ENCODE assay signal across 8 mouse cellular contexts in genomic region chr1:133024426-133024825, GRCm38 (mm10). TPM values are rescaled to one million over a fixed set of nuclear protein-coding genes. Genes with fewer than 3 reads are reported as not detected.
DNase-seq lines count a peak whose midpoint lies in the region; ATAC-seq and TF ChIP-seq lines count a peak whose summit lies in the region.

No protein-coding gene starts in this region.

- 34% methylated on average over 7 of the region's 7 CpGs for WGBS in heart, embryonic 14.5 days
- 42% methylated on average over 7 of the region's 7 CpGs for WGBS in hindbrain, embryonic 11.5 days
- 41% methylated on average over 7 of the region's 7 CpGs for WGBS in midbrain, embryonic 12.5 days

- H3K4me1 ChIP-seq in heart, embryonic 14.5 days (ENCODE audit: control insufficient read depth in 2 of 2, insufficient read depth in 2 of 2, low read length in 2 of 2) = peaks cover 2 to 6% of the 10 kb centered on the region in 2 experiments; a peak in 2 of 4 replicates
- peaks cover 0 to 6% of the 10 kb centered on the region in 2 experiments; a peak in 3 of 4 replicates for H3K4me1 ChIP-seq in ES-E14 (ENCODE audit: control insufficient read depth in 2 of 2, insufficient read depth in 2 of 2, low read length in 2 of 2, poor library complexity in 1 of 2)
- 0 out of 2 replicates have a peak, but pooled peaks cover 3% of the 10 kb centered on the region for H3K4me1 ChIP-seq in hindbrain, embryonic 11.5 days (replicated peaks; ENCODE audit: control insufficient read depth, insufficient read depth, low read length)
- H3K4me1 ChIP-seq in midbrain, embryonic 12.5 days = peaks cover 8% of the 10 kb centered on the region

- peak overlapping the region; percentile 82 to 93 for H3K4me3 ChIP-seq in heart, embryonic 14.5 days (ENCODE audit: control insufficient read depth in 1 of 2, insufficient read depth in 1 of 2, low read depth in 1 of 2, low read length in 2 of 2)
- peak overlapping the region; percentile 90 to 94 for H3K4me3 ChIP-seq in ES-E14 (ENCODE audit: insufficient read depth in 1 of 2, low read depth in 1 of 2, low read length in 2 of 2, poor library complexity in 1 of 2, severe bottlenecking in 1 of 2)
- peak overlapping the region; percentile 67 for H3K4me3 ChIP-seq in hindbrain, embryonic 11.5 days (ENCODE audit: low read depth, low read length)
- H3K4me3 ChIP-seq in midbrain, embryonic 12.5 days = peak overlapping the region; percentile 89

- peak overlapping the region; percentile 78 for H3K4me2 ChIP-seq in heart, embryonic 14.5 days (ENCODE audit: low read length)
- H3K4me2 ChIP-seq in hindbrain, embryonic 11.5 days (replicated peaks; ENCODE audit: low read depth, low read length) = peak overlapping the region; percentile 54
- peak overlapping the region; percentile 64 for H3K4me2 ChIP-seq in midbrain, embryonic 12.5 days (replicated peaks)

- in situ Hi-C loops in ES-E14 (cut with MboI; ENCODE audit: low sequenced_read_pairs in 2 of 2, unreplicated experiment in 2 of 2) = no loop called here

- H3K9ac ChIP-seq in heart, embryonic 14.5 days (ENCODE audit: low read length) = peak overlapping the region; percentile 98
- H3K9ac ChIP-seq in ES-E14 (ENCODE audit: insufficient read depth, low read depth, low read length, poor library complexity, severe bottlenecking) = peak overlapping the region; percentile 52
- H3K9ac ChIP-seq in hindbrain, embryonic 11.5 days (ENCODE audit: low read depth, low read length) = peak overlapping the region; percentile 78
- H3K9ac ChIP-seq in midbrain, embryonic 12.5 days (replicated peaks) = peak overlapping the region; percentile 96

- H3K9me3 ChIP-seq in heart, embryonic 14.5 days (ENCODE audit: control insufficient read depth, low read length) = no peaks in the 10 kb centered on the region
- H3K9me3 ChIP-seq in ES-E14 (ENCODE audit: control insufficient read depth, insufficient read depth, low read depth, low read length) = no peaks in the 10 kb centered on the region
- no peaks in the 10 kb centered on the region for H3K9me3 ChIP-seq in hindbrain, embryonic 11.5 days (ENCODE audit: control insufficient read depth, low read length)
- H3K9me3 ChIP-seq in midbrain, embryonic 12.5 days = no peaks in the 10 kb centered on the region

- H3K27me3 ChIP-seq in heart, embryonic 14.5 days (ENCODE audit: control insufficient read depth, insufficient read depth, low read length) = no peaks in the 10 kb centered on the region
- no peaks in the 10 kb centered on the region for H3K27me3 ChIP-seq in hindbrain, embryonic 11.5 days (ENCODE audit: control insufficient read depth, insufficient read depth, low read length)
- no peaks in the 10 kb centered on the region for H3K27me3 ChIP-seq in midbrain, embryonic 12.5 days

- H3K27ac ChIP-seq in heart, embryonic 14.5 days (replicated peaks in 1 of 2; ENCODE audit: control insufficient read depth in 1 of 2, insufficient read depth in 1 of 2, low read depth in 2 of 2, low read length in 2 of 2) = peak overlapping the region in 1 of 2 experiments; percentile 92; a peak in 2 of 4 replicates
- H3K27ac ChIP-seq in ES-E14 (ENCODE audit: insufficient read depth, low read depth, low read length, poor library complexity, severe bottlenecking) = no peak overlapping the region
- H3K27ac ChIP-seq in hindbrain, embryonic 11.5 days (ENCODE audit: low read depth, low read length) = no peak overlapping the region
- no peak overlapping the region for H3K27ac ChIP-seq in midbrain, embryonic 12.5 days (replicated peaks)

- peaks cover 4% of the 10 kb centered on the region; the same call in 1 of the 2 replicates for H3K36me3 ChIP-seq in heart, embryonic 14.5 days (ENCODE audit: control insufficient read depth, insufficient read depth, low read length)
- peaks cover 3% of the 10 kb centered on the region; the same call in 1 of the 2 replicates for H3K36me3 ChIP-seq in ES-E14 (ENCODE audit: control insufficient read depth, insufficient read depth, low read length, poor library complexity, severe bottlenecking)
- no peaks in the 10 kb centered on the region for H3K36me3 ChIP-seq in hindbrain, embryonic 11.5 days (ENCODE audit: control insufficient read depth, insufficient read depth, low read length)
- 0 out of 2 replicates have a peak, but pooled peaks cover 4% of the 10 kb centered on the region for H3K36me3 ChIP-seq in midbrain, embryonic 12.5 days

- DNase-seq in heart, postnatal 4 days = no peak
- no peak for DNase-seq in ES-E14 (ENCODE audit: low read depth, low spot score)
- DNase-seq in hindbrain, embryonic 11.5 days (ENCODE audit: low spot score) = no peak
- no peak for DNase-seq in embryo, embryonic 10 days (ENCODE audit: low spot score)
- no peak for DNase-seq in cerebellum, adult 8-10 months
- DNase-seq in spleen, postnatal 4 days (ENCODE audit: low spot score in 2 of 2) = no peak

- ATAC-seq in heart, embryonic 14.5 days (ENCODE audit: insufficient number of reproducible peaks, insufficient read depth, low FRiP score, low read depth) = no peak
- peak; percentile 47; the same call in 1 of the 2 replicates for ATAC-seq in hindbrain, embryonic 11.5 days (ENCODE audit: low FRiP score)
- no peak for ATAC-seq in midbrain, embryonic 12.5 days (ENCODE audit: low FRiP score, low read depth)

TF ChIP-seq in ES-E14, 5 proteins besides CTCF, POLR2A, EP300 and RAD21:
- TF ChIP-seq ZNF384 (IDR thresholded peaks at IDR 0.05; ENCODE audit: low read depth, low read length) = no peak
- TF ChIP-seq HCFC1 (IDR thresholded peaks at IDR 0.05; ENCODE audit: borderline replicate concordance, insufficient read depth, low read length) = no peak
- TF ChIP-seq CHD2 (IDR thresholded peaks at IDR 0.05; ENCODE audit: low read depth, low read length) = no peak
- no peak for TF ChIP-seq MAFK (IDR thresholded peaks at IDR 0.05; ENCODE audit: insufficient read depth, low read depth, low read length)
- no peak for TF ChIP-seq ZC3H11A (IDR thresholded peaks at IDR 0.05; ENCODE audit: borderline replicate concordance, low read depth, low read length)

RNA-seq across cellular contexts. Expression of gene Mdm4, which starts 5.9 kb away (rescaled TPM):
- polyA plus RNA-seq in heart, embryonic 14.5 days (2014; fragmentation: Nextera tagmentation; extraction: Ambion mirVana) = 34.7 and 38.2 TPM in 2 replicates
- total RNA-seq in heart, postnatal 4 days (2021) = 10 to 100 TPM; 55.1 to 59.8 TPM
- total RNA-seq in ES-E14 (2012; rRNA removed) = 136 and 254 TPM in 2 replicates
- 36.6 and 61.7 TPM in 2 replicates for polyA plus RNA-seq in hindbrain, embryonic 11.5 days (2014; fragmentation: Nextera tagmentation; extraction: Ambion mirVana)
- polyA plus RNA-seq in midbrain, embryonic 12.5 days (2016; fragmentation: Nextera tagmentation; extraction: Ambion mirVana) = 50.1 and 56.4 TPM in 2 replicates

RNA-seq across cellular contexts. Expression of gene Pik3c2b, which starts 21.0 kb away (rescaled TPM):
- 11.4 and 12.8 TPM in 2 replicates for polyA plus RNA-seq in heart, embryonic 14.5 days (2014; fragmentation: Nextera tagmentation; extraction: Ambion mirVana)
- total RNA-seq in heart, postnatal 4 days (2021) = 10 to 100 TPM; 29.8 to 30.8 TPM
- 3.1 and 4.7 TPM in 2 replicates for total RNA-seq in ES-E14 (2012; rRNA removed)
- 15.7 and 21.2 TPM in 2 replicates for polyA plus RNA-seq in hindbrain, embryonic 11.5 days (2014; fragmentation: Nextera tagmentation; extraction: Ambion mirVana)
- 21.3 and 21.7 TPM in 2 replicates for polyA plus RNA-seq in midbrain, embryonic 12.5 days (2016; fragmentation: Nextera tagmentation; extraction: Ambion mirVana)
